Mouse (Mus musculus) layer of hippocampus, postnatal 25 days (tissue): ENCODE measurements around the gene Polr2l. TPM values are rescaled to one million over a fixed set of nuclear protein-coding genes. Genes with fewer than 3 reads are reported as not detected.

Experiments used
- DNase-seq, 2 experiments: peaks; one replicate each; pipeline ENCODE4 v3.0.0; 2022; ENCODE audit warnings: mixed read lengths in 2 of 2, low spot score in 1 of 2; ENCODE audit errors: extremely low spot score in 1 of 2
- total RNA-seq, 2 experiments: library from RNA; stranded (reverse); gene quantifications; 2 replicates each; pipeline ENCODE4 v1.2.3; 2021

Polr2l gene
- total RNA-seq, 2 experiments from 2014 or later: 40.9 to 47.2 TPM

DNA sequence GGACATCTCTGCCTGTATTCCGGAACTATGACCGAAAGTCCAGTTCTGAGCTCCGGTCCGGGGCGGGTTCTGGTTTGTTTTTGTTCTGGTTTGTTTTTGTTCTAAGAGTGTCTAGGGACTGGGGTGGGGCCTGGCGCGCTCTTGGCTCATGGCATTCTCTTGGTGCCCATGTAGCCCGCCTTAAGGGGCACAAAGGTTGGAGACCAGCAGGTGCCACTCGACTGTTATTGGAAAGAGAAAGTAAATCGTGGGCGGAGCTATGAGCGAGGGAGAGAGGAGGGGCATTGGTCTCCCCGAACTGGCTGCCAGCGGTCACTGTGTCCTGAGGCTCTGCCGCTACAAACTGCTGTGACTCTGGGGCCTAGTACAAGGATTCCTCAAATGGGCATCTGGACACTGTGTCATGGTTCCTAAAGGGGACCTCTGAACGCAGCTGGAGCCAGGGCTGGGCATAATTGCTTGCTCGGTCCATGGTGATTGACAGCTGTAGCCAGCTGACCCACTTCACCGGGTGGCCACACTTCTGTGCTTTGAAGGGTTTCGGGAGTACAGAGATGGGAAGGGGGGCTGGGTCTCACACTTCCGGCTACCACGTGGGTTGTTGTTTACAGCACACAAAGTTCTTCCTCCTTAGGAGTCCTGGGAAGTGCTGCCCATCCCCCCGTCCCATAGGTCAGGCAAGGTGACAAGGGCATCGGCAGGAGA, 19.2 kb downstream of the Polr2l start:
- peak in 1 of 2 experiments; percentile 34 for DNase-seq

DNA sequence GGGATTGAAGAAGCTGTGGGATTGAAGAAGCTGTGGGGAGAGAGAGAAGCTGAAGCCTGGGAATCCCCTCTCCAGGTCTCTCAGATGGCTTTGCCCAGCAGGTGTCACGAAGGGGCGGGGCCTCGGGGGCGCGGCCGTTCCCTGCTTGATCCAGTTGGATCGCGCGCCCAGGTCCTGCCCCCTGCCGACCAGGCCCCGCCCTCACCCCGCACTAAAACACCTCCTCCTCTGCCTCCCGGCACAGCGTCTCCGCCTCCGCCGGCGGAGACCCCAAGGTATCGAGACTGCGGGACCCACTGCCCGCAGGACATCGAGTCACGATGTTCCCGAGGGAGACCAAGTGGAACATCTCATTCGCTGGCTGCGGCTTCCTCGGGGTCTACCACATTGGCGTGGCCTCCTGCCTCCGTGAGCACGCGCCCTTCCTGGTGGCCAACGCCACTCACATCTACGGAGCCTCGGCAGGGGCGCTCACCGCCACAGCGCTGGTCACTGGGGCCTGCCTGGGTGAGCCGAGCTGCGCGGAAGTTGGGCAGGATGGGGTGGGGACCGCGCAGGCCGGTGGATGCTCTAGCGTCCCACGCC, 19.9 kb downstream of the Polr2l start, which contains the start of gene Pnpla2:
Pnpla2 (plus strand) TSS at position 232 of the 585 bp plus-strand sequence.
- DNase-seq: peak; percentile 71 to 79

DNA sequence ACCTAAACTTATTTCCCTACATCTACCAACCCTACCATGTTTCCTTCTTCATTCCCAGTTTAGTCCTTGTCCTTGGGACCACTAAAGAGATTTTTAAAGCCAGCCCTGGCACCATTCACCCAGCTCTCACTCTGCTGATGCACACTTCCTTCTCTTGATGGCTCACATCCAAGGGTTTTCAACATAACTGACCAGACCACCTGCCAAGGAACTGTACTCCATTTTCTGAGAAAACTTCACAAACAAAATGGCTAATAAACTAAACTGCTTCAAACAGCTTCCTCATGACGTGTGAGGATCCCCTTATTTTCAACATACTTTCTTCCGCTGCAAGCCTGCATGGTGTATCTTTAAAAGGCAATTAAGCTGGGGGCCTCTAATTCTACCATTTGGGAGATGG, 21.3 kb downstream of the Polr2l start:
- DNase-seq: no peak

DNA sequence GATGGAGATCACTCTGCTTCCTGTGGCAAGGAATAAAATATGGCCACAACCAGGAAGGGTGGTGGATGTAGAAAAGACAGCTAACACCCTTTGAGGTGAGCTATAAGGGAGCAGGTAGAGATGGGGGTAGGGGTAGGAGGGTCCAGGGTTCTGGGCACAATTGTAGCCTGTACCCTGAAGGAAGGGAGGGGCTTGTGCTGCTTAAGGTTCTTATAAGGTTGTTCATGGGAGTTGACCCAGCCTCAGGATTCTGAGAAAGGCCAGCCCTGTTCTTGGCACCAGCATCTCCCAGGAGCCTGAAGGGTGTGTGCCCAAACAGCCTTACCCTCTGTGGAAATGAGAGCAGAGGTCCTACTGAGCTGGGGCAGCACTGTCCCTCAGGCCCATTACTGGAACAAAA, 23.0 kb downstream of the Polr2l start:
- DNase-seq: no peak

DNA sequence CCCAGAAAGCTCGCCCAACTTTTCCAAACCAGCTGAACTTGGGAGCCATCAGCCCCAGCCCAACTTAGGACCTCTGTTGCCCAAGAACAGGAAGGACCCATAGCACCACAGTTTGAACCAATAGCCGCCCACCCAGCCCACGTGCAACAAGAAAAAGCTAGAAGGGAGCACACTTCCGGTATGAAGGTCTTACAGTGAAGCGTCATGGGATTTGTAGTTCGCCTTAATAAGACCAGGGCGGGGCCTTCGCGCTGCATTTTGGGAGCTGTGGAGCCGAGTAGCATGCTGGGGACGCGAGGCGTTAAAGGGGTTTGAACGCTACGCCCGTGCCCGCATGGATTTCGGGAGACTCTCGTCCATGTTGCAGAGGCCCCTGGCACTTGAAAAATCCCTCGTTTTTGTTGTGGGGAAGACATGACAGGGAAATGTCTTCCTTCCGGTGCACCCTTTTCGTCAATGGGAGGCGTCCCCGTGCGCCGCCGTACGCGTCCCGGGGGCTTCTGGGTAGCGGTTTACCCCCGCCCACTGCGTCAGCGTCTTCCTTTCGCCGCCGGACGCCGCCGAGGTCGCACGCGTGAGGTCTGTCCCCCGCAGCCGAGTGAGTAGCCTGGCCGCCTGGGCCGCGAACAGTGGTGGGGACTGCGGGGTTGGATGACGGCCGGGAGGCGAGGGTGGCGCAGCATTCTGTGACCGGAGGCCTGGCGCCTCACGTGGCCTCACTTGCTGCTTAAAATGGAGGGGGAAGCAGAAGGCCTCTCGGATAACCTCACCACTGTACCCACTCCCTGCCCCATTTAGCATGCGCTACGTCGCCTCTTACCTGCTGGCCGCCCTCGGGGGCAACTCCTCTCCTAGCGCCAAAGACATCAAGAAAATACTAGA, 27.6 kb downstream of the Polr2l start, which contains the start of gene Rplp2:
Rplp2 (plus strand) TSS at position 261 of the 882 bp plus-strand sequence.
- peak; percentile 82 to 91 for DNase-seq

DNA sequence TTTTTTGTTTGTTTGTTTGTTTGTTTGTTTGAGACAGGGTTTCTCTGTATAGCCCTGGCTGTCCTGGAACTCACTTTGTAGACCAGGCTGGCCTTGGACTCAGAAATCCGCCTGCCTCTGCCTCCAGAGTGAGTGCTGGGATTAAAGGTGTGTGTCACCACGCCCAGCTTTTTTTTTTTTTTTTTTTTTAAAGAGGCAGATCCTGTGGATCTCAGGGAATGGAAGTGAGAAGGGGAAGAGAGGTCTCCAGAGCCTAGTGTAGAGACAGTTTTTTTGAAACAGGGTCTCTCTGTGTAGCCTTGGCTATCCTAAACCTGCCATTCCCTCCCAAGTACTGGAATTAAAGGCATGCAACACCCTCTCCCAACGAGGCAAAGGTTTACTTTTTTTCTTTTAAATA, 28.6 kb downstream of the Polr2l start:
- DNase-seq: peak in 1 of 2 experiments; percentile 1

DNA sequence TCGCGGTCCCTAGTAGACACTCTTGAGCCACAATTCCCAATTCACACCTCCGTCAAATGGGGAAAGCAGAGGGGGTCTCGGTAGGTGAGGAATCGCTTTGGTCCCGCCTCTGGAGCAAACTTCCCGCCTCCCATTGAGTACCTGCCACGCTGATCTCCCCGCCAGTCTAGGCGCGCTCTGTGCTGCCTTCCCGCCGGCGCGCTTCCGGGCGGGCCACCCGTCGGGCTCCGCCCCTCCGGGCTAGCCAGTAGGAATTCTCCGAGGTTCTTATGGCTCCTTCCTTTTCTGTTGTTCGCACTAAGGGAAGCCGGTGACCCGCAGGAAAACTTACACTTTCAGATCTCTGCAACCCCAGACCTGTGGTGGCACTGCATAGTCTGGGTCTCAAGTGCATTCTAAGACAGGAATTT, 31.1 kb downstream of the Polr2l start, which contains the start of gene Pidd1:
Pidd1 (minus strand) TSS at position 198 of the 410 bp plus-strand sequence.
- DNase-seq: peak in 1 of 2 experiments; percentile 14

DNA sequence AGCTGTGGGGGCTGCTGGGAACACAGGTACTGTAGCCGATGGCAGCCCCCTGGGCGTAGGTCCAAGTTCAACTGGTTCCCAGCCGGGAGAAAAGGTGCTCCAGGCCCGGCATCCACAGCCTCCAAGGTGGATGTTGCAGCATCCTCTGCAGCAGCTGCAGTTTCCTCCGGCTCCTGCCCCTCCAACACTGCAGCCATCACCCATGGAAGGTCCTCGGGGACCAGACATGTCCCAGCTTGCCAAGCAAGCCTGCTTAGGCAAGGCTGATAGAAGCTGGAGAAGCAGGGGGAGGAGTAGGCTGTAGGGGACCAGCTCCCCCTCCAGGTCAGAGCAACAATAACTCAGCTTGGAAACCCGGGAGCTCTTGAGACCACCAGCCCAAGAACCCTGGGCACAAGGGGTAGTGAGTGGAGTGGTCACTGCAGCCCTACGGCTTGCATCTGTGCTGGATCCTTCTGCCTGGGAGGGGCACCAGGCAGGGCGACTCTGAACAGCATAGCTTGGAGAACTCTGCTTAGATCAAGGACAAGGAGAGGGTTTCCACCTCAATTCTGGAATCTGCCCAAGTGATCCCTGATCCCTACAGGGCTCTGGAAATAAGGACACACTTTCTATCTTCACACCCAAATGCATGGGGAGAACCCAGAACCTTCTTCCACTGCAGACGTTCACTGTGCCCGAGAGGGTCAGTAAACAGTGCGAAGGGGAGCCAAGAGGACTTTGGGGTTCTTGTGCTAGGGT, 31.7 kb downstream of the Polr2l start:
- no peak for DNase-seq

DNA sequence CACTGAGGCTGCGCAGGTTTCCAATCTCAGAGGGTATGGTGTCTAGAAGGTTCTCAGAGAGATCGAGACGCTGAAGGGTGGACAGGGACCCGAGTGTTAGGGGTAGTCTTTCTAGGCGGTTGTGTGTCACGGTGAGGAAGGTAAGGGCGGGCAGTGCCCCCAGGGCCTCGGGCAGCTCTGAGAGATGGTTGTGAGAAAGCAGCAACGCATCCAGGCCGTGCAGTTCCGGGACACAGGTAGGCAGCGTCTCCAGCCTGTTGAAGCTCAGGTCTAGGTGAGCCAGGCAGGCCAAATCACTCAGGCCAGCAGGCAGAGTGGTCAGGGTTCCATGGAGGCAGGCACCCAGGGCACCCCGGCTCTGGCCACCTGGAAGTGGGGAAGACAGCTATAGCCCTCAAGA, 32.7 kb downstream of the Polr2l start:
- peak in 1 of 2 experiments; percentile 1 for DNase-seq

DNA sequence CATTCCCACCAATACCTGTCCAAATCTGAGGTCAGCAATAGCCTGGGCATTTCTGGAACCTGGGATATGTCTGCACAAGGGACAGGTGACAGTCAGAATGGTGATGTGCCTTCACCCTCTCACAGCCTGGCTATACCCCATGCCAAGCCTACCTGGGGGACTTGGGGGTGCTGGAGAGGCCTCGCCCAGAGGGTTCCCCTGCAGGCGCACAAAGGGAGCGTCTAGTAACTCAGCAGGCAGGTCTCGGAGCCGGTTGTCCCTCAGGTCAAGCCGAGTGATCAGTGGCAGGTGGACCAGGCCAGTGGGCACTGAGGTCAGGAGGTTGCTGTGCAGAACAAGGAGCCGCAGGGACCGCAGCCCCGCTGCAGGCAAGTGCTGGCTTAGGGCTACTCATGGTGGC, 33.5 kb downstream of the Polr2l start:
- peak in 1 of 2 experiments; percentile 2 for DNase-seq

DNA sequence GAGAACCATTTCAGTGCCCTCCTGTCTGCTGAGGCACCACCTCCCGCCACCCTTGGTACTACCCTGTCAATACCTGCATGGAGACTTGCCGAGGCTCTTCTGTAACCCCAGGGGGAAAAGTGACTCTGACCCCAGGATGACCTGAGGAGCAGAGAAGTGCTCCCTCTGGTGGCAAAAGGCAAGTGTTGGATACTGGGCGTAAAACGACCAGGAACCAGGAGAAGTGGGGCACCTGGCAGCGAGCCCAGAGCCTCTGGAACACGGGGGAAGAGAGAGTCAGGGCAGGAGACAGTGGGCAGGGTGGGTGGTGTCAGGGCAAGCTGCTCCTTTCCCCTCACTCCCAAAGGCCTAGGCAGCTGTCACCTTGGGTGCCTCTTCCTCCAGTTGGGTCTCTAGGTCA, 34.3 kb downstream of the Polr2l start:
- DNase-seq: peak in 1 of 2 experiments; percentile 64

DNA sequence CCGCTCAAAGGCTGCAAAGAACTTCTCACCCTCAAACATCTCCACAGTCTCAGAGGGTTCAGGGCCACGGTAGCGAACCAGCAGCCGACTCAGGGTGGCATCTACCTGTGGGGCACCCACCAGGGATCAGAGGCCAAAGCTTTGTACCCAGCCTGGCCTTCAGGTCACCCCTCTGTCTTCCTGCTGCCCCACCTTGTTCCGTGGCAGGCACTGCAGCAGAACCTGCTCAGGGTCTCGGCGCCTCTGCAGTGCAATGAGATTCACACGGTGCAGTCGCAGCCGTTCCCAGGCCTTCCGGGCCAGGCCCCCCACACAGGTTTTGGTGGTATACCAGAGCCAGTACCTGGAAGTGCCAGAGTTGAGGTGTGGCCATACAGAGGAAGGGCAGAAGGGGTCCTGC, 35.1 kb downstream of the Polr2l start:
- peak in 1 of 2 experiments; percentile 2 for DNase-seq

DNA sequence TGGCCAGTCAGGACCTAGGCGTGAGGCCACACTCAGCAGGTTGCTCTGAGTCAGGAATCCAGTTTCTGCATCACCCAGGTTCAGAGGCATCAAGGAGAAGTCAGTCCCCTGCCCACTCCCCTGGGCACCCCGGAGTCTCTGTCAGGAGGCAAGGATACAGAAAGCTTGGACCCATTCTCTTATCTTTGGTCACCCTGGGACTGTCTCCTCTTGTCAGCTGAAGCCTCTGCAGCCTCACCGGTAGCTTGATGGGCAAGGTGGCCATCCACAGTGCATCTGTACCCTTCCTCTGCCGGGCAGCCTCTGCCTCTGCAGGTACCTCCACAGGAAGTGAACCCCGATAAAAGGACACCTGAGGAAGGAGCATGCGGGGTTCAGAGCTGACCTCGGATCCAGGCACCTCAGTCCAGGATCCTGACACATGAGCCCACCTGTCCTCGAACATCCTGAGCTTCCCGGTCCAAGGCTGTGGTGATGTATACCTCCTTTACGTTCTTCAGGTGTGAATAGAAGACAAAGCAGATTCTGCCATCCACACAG, 35.7 kb downstream of the Polr2l start:
- no peak for DNase-seq

DNA sequence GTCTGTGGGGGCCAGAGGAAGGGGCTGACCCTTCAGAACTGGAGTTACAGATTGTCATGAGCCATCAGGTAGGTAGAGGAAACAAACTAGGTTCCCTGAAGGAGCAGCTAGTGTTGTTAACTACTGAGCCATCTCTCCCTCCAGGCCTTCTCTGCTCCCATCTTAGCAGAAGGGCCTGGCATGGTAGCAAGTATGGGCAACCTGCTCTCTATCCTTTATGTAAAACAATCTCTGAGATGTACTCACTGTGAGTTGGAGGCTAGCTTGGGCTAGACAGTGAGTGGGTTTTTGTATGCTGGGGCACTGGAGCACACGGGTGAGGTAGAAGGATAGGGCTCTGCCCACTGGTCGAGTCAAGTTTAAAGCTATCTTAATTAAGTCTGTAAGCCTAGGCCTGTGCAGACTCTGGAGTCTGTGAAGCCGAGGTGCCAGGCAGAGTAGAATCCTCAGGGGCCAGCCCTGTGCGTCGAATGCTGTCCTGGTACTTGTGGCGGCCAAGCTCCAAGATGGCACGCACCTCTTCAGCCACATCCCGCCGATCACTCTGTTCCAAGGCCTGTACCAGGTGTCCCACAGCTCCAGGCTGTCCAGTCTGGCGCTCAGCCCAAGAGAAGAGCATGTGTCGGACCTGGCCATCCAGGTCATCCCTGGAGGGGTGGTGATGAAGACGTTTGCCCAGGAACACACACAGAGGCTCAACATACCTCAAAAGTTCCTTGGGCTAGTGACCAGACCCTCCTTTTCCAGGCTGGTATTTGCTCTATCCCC, 36.5 kb downstream of the Polr2l start:
- peak in 1 of 2 experiments; percentile 2 for DNase-seq

DNA sequence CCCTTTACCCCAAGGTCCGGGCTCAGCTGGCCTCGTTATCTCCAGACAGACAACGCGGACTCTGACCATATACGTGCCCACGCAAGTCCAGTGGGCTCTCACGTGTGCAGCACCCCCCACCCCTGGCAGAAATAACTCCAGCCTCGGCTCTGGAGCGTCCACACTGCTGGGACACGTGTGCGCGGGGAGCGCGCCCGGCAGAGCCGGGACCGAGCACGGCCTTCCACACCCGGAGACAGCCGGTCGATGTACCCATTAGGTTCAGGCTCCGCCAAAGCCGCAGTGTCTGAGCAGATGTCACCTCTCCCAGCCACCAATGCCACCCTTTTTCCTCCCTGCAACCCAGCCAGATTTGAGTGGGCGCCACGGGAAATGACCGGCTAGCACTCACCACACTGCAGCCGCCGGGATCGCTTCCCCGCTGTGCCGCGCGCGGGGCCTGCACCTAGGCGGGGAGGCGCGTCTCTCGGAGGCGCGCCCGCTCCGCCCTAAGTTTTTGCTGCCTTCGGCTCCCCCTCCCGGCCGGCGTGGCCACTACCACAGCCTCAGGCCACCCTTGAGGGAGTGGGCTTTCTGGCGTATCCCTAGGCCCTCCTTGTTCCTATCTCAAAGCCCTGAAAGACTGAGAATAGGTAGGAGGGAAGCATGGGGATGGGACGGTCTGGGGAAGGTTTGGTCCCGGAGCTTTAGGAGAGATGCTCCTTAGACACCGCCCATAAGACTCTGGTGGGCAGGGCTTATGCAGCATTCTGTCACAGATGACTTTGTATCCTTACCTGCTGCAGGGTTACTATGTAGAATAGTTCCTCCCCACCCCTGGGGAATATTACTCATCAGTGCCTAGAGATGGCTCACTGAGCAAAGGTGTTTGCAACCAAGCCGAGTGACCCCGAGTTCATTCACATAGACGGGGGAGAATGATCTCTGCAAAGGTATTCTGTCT, 37.5 kb downstream of the Polr2l start, which contains the start of gene Slc25a22:
Slc25a22 (minus strand) TSS at position 715 of the 943 bp plus-strand sequence.
- peak; percentile 72 to 87 for DNase-seq

DNA sequence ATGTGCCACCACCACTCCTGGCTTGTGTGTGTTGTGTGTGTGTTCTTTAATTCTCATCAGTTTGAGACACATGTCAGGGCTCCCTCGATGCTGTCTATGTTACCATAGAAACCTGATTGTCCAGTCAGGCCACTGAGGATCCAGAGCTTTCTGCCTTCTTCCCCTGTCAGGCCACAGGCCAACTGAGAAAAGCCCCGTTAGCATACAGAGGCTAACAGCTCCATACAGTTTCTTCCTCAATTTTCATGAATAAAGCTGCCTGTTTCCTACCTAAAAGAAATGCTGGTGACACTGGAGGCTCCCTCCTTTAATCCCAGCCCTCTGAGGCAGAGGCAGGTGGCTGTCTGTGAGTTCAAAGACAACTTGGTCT, 38.4 kb downstream of the Polr2l start:
- DNase-seq: no peak

DNA sequence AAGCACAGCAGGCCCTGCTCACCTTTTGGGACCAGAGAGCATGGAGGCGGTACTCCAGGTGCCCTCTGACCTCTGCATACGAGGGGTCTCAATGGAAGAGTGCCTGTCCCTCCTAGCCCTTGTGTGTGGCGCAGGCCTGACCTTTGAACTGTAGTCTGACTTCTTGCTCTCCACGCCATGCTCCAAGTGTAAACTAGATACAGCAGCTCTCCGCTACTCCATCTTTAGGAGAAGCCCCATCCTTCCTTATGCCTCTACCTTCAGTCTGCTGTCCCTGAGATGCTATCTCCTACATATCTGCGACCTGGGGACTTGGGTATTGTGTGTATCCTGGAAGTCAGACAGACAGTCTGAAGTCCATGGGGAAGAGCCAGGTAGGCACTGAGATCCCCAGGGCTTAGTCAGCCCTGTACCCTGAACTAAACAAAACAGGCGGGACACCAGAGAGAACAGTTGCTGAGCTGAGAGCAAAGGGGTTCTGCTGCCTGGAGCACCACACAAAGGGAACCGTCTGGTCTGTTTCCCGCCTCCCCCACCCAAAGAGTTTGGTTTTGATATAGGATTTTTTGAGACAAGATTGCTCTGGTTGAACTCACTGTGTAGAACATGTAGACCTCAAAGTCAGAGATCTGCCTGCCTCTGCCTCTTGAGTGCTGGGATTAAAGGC, 38.9 kb downstream of the Polr2l start:
- DNase-seq: peak in 1 of 2 experiments; percentile 2
